Mouse (Mus musculus) MEL (cell line): Measurements from ENCODE around the gene Cc2d1a. TPM values are rescaled to one million over a fixed set of nuclear protein-coding genes. Genes with fewer than 3 reads are reported as not detected.

Source experiments
- DNase-seq: peaks from one replicate; pipeline ENCODE4 v3.0.0; 2011; ENCODE audit warnings: low read depth, low spot score
- H3K27ac ChIP-seq: 2 replicates; pipeline ENCODE4 v1.5.1; 2012; ENCODE audit warnings: low read depth, mild to moderate bottlenecking, control low read depth, low read length, moderate library complexity; ENCODE audit not compliant: control insufficient read depth
- H3K27me3 ChIP-seq, 2 experiments: fragments of 150-350 bp in 1 of 2; sonication (generic) in 1 of 2; 2 replicates each; pipeline ENCODE4 v1.6.1; 2012; ENCODE audit warnings: low read length in 2 of 2, mild to moderate bottlenecking in 2 of 2, improper control_type of control experiment in 1 of 2, moderate library complexity in 1 of 2; ENCODE audit not compliant: insufficient read depth in 2 of 2, control insufficient read depth in 1 of 2
- H3K36me3 ChIP-seq, 2 experiments: 2 replicates each; pipeline ENCODE4 v1.6.1; 2012 to 2014; ENCODE audit warnings: low read length in 2 of 2, improper control_type of control experiment in 1 of 2, inconsistent platforms in 1 of 2, mild to moderate bottlenecking in 1 of 2; ENCODE audit not compliant: insufficient read depth in 2 of 2, control insufficient read depth in 1 of 2
- H3K4me1 ChIP-seq, 2 experiments: fragments of 150-350 bp in 1 of 2; sonication (generic) in 1 of 2; 2 replicates each; pipeline ENCODE4 v1.6.1; 2012; ENCODE audit warnings: low read length in 2 of 2, improper control_type of control experiment in 1 of 2, mild to moderate bottlenecking in 1 of 2; ENCODE audit not compliant: insufficient read depth in 2 of 2, control insufficient read depth in 1 of 2
- H3K4me3 ChIP-seq, 2 experiments: fragments of 150-350 bp in 1 of 2; sonication (generic) in 1 of 2; 2 replicates each; pipeline ENCODE4 v1.5.1; 2012; ENCODE audit warnings: low read depth in 2 of 2, low read length in 2 of 2, mild to moderate bottlenecking in 2 of 2, moderate library complexity in 2 of 2, control low read depth in 1 of 2, improper control_type of control experiment in 1 of 2; ENCODE audit not compliant: control insufficient read depth in 1 of 2, insufficient read depth in 1 of 2
- H3K79me2 ChIP-seq: 2 replicates; pipeline ENCODE4 v1.6.1; 2012; ENCODE audit warnings: mild to moderate bottlenecking, low read length, moderate library complexity; ENCODE audit not compliant: control insufficient read depth, poor library complexity, insufficient read depth
- H3K9ac ChIP-seq: 2 replicates; pipeline ENCODE4 v1.6.1; 2012; ENCODE audit warnings: low read depth, mild to moderate bottlenecking, control low read depth, low read length, moderate library complexity; ENCODE audit not compliant: control insufficient read depth, poor library complexity, severe bottlenecking
- H3K9me3 ChIP-seq: fragments of 150-350 bp; sonication (generic); replicated peaks from 2 replicates; pipeline ENCODE4 v1.6.1; 2012; ENCODE audit warnings: mild to moderate bottlenecking, low read length, improper control_type of control experiment, moderate library complexity; ENCODE audit not compliant: insufficient read depth
- BHLHE40 ChIP-seq: IDR thresholded peaks from 2 replicates; pipeline ENCODE4 v1.6.1; 2012; ENCODE audit warnings: low read depth, mild to moderate bottlenecking, inconsistent platforms, low read length, improper control_type of control experiment, borderline replicate concordance
- CHD1 ChIP-seq: IDR thresholded peaks from 2 replicates; pipeline ENCODE4 v1.6.1; 2012; ENCODE audit warnings: low read depth, mild to moderate bottlenecking, inconsistent platforms, low read length, improper control_type of control experiment
- E2F4 ChIP-seq: IDR thresholded peaks from 2 replicates; pipeline ENCODE4 v1.6.1; 2011; ENCODE audit warnings: low read depth, low read length, improper control_type of control experiment, borderline replicate concordance
- EP300 ChIP-seq, 2 experiments: IDR thresholded peaks; 2 replicates each; pipeline ENCODE4 v1.6.1; 2011; ENCODE audit warnings: improper control_type of control experiment in 2 of 2, low read length in 2 of 2, low read depth in 1 of 2, mild to moderate bottlenecking in 1 of 2
- ETS1 ChIP-seq: IDR thresholded peaks from 2 replicates; pipeline ENCODE4 v1.6.1; 2012; ENCODE audit warnings: low read depth, mild to moderate bottlenecking, inconsistent platforms, low read length, improper control_type of control experiment, moderate library complexity
- GABPA ChIP-seq: IDR thresholded peaks from 2 replicates; pipeline ENCODE4 v1.6.1; 2012; ENCODE audit warnings: low read depth, mild to moderate bottlenecking, inconsistent platforms, low read length, improper control_type of control experiment, moderate library complexity
- HCFC1 ChIP-seq: IDR thresholded peaks from 2 replicates; pipeline ENCODE4 v1.6.1; 2012; ENCODE audit warnings: low read depth, mild to moderate bottlenecking, inconsistent platforms, low read length, improper control_type of control experiment, moderate library complexity
- JUND ChIP-seq: IDR thresholded peaks from 2 replicates; pipeline ENCODE4 v1.6.1; 2011; ENCODE audit warnings: low read depth, mild to moderate bottlenecking, improper control_type of control experiment, low read length
- KAT2A ChIP-seq: conservative IDR thresholded peaks from 2 replicates; pipeline ENCODE4 v1.6.1; 2012; ENCODE audit warnings: low read depth, low read length, improper control_type of control experiment, inconsistent platforms
- MEF2A ChIP-seq: IDR thresholded peaks from 2 replicates; pipeline ENCODE4 v1.6.1; 2014; ENCODE audit warnings: low read depth, mild to moderate bottlenecking, inconsistent platforms, low read length, improper control_type of control experiment; ENCODE audit not compliant: poor library complexity, insufficient replicate concordance, severe bottlenecking; ENCODE audit errors: extremely low read depth
- MXI1 ChIP-seq: IDR thresholded peaks from 2 replicates; pipeline ENCODE4 v1.6.1; 2011; ENCODE audit warnings: mild to moderate bottlenecking, low read depth, low read length, improper control_type of control experiment
- MYB ChIP-seq: IDR thresholded peaks from 2 replicates; pipeline ENCODE4 v1.6.1; 2011; ENCODE audit warnings: mild to moderate bottlenecking, low read depth, low read length, improper control_type of control experiment
- POLR2A ChIP-seq, 2 experiments: IDR thresholded peaks; 2 replicates each; pipeline ENCODE4 v1.6.1; 2011 to 2012; ENCODE audit warnings: low read length in 2 of 2, mild to moderate bottlenecking in 2 of 2, control low read depth in 1 of 2, improper control_type of control experiment in 1 of 2, low read depth in 1 of 2, moderate library complexity in 1 of 2; ENCODE audit not compliant: control insufficient read depth in 1 of 2, insufficient read depth in 1 of 2, poor library complexity in 1 of 2
- RAD21 ChIP-seq: IDR thresholded peaks from 2 replicates; pipeline ENCODE4 v1.6.1; 2011; ENCODE audit warnings: mild to moderate bottlenecking, low read depth, low read length, improper control_type of control experiment
- SIN3A ChIP-seq: IDR thresholded peaks from 2 replicates; pipeline ENCODE4 v1.6.1; 2012; ENCODE audit warnings: low read length, improper control_type of control experiment, inconsistent platforms
- USF2 ChIP-seq, 2 experiments: IDR thresholded peaks; 2 replicates each; pipeline ENCODE4 v1.6.1; 2011 to 2012; ENCODE audit warnings: improper control_type of control experiment in 2 of 2, low read length in 2 of 2, borderline replicate concordance in 1 of 2, inconsistent platforms in 1 of 2, low read depth in 1 of 2, mild to moderate bottlenecking in 1 of 2; ENCODE audit not compliant: insufficient read depth in 1 of 2
- ZKSCAN1 ChIP-seq: IDR thresholded peaks from 2 replicates; pipeline ENCODE4 v1.6.1; 2012; ENCODE audit warnings: low read depth, mild to moderate bottlenecking, inconsistent platforms, low read length, improper control_type of control experiment, moderate library complexity
- polyA plus RNA-seq, 2 experiments: library from polyadenylated mRNA; stranded (reverse) in 1 of 2; unstranded in 1 of 2; fragments of >175 nt in 1 of 2; fragments of >200 nt in 1 of 2; gene quantifications; 2 replicates each; pipeline versions ENCODE4 v1.2.1 to v1.2.4; 2012; ENCODE audit warnings: low replicate concordance in 2 of 2, low read depth in 1 of 2; ENCODE audit not compliant: insufficient read length in 2 of 2, insufficient read depth in 1 of 2, missing spikeins in 1 of 2
- total RNA-seq: library from RNA; depleted of rRNA; stranded (reverse); fragments of 300-350 nt; gene quantifications from 2 replicates; pipeline ENCODE4 v1.2.3, GENCODE M21; 2012

The Cc2d1a gene
- total and polyA plus RNA-seq, 3 experiments = 9.1 to 18.7 TPM; not detected in 1

- Histone ChIP-seq H3K4me3 (no peak overlapping the region), H3K9me3 (no peaks in the 10 kb centered on the region), H3K27ac (no peak overlapping the region), H3K9ac (no peak overlapping the region), H3K36me3 (no peaks in the 10 kb centered on the region), H3K27me3 (no peaks in the 10 kb centered on the region), H3K4me1 (no peaks in the 10 kb centered on the region), H3K79me2 (no peaks in the 10 kb centered on the region)
- no peak for TF ChIP-seq KAT2A
- TF ChIP-seq BHLHE40 = no peak
- TF ChIP-seq MYB = no peak
- TF ChIP-seq EP300 (IDR thresholded peaks at IDR 0.05; ENCODE audit: low read depth in 1 of 2, low read length in 2 of 2) = no peak
- TF ChIP-seq POLR2A (IDR thresholded peaks at IDR 0.05; ENCODE audit: control insufficient read depth in 1 of 2, insufficient read depth in 1 of 2, low read depth in 1 of 2, low read length in 2 of 2, poor library complexity in 1 of 2) = no peak
- TF ChIP-seq HCFC1 = no peak
- TF ChIP-seq GABPA = no peak
- DNase-seq = no peak
Measured at GRCm38 (mm10) chr8:84087156-84087555, 60.6 kb downstream of the Cc2d1a start.

GRCm38 (mm10) chr8:84084341-84085115, 63.2 kb downstream of the Cc2d1a start:
- Histone ChIP-seq H3K9ac (no peak overlapping the region), H3K36me3 (no peaks in the 10 kb centered on the region), H3K4me3 (no peak overlapping the region), H3K9me3 (no peaks in the 10 kb centered on the region), H3K27ac (no peak overlapping the region), H3K79me2 (no peaks in the 10 kb centered on the region), H3K4me1 (no peaks in the 10 kb centered on the region), H3K27me3 (no peaks in the 10 kb centered on the region)
- DNase-seq = no peak
- no peak for TF ChIP-seq ETS1
- no peak for TF ChIP-seq SIN3A
- no peak for TF ChIP-seq USF2 (IDR thresholded peaks at IDR 0.05; ENCODE audit: borderline replicate concordance in 1 of 2, insufficient read depth in 1 of 2, low read depth in 1 of 2, low read length in 2 of 2)
- TF ChIP-seq CHD1 = no peak
- TF ChIP-seq MXI1 = no peak

- Histone ChIP-seq H3K36me3 (no peaks in the 10 kb centered on the region), H3K27me3 (no peaks in the 10 kb centered on the region), H3K4me3 (no peak overlapping the region), H3K27ac (no peak overlapping the region), H3K9ac (no peak overlapping the region), H3K4me1 (no peaks in the 10 kb centered on the region), H3K79me2 (no peaks in the 10 kb centered on the region), H3K9me3 (no peaks in the 10 kb centered on the region)
- no peak for DNase-seq
- TF ChIP-seq ETS1 = no peak
- no peak for TF ChIP-seq JUND
- TF ChIP-seq RAD21 = no peak
- no peak for TF ChIP-seq BHLHE40
- no peak for TF ChIP-seq MEF2A
- no peak for TF ChIP-seq E2F4
- TF ChIP-seq ZKSCAN1 = no peak
- TF ChIP-seq EP300 (IDR thresholded peaks at IDR 0.05; ENCODE audit: low read depth in 1 of 2, low read length in 2 of 2) = no peak
- TF ChIP-seq, all 39 proteins: peak for 0
Measured at GRCm38 (mm10) chr8:84083829-84084241, 63.9 kb downstream of the Cc2d1a start.
